Mouse (Mus musculus) kidney, adult 2 months (tissue): ENCODE data around the gene 1700001C19Rik. TPM values are rescaled to one million over a fixed set of nuclear protein-coding genes. Genes with fewer than 3 reads are reported as not detected.

ENCODE experiments used
- DNase-seq: peaks from one replicate; pipeline ENCODE4 v3.0.0; 2021
- H3K27ac ChIP-seq: fragments of 200-500 bp; 2 replicates; pipeline ENCODE4 v1.5.1; 2012; ENCODE audit warnings: low read depth, low read length, control low read depth, inconsistent platforms; ENCODE audit not compliant: insufficient read depth
- H3K27me3 ChIP-seq: fragments of 200-500 bp; replicated peaks from 2 replicates; pipeline ENCODE4 v1.6.1; 2012; ENCODE audit warnings: mild to moderate bottlenecking, moderate library complexity, low read length, inconsistent platforms; ENCODE audit not compliant: control insufficient read depth, insufficient read depth
- H3K36me3 ChIP-seq: fragments of 200-500 bp; 2 replicates; pipeline ENCODE4 v1.6.1; 2012; ENCODE audit warnings: mild to moderate bottlenecking, moderate library complexity, low read length, inconsistent platforms; ENCODE audit not compliant: control insufficient read depth, insufficient read depth
- H3K4me1 ChIP-seq: fragments of 200-500 bp; 2 replicates; pipeline ENCODE4 v1.6.1; 2011; ENCODE audit warnings: low read length; ENCODE audit not compliant: control insufficient read depth, insufficient read depth
- H3K4me3 ChIP-seq: fragments of 200-500 bp; 2 replicates; pipeline ENCODE4 v1.5.1; 2011; ENCODE audit warnings: mild to moderate bottlenecking, low read depth, low read length, control low read depth; ENCODE audit not compliant: insufficient read depth
- CTCF ChIP-seq: fragments of 200-500 bp; conservative IDR thresholded peaks from 2 replicates; pipeline ENCODE4 v1.5.1; 2011; ENCODE audit warnings: low read depth, mild to moderate bottlenecking, control low read depth, low read length, moderate library complexity, mixed read lengths; ENCODE audit not compliant: insufficient read depth, insufficient read length
- POLR2A ChIP-seq: fragments of 200-500 bp; IDR thresholded peaks from one replicate; pipeline ENCODE4 v1.6.1; 2011; ENCODE audit warnings: low read depth, low read length, control low read depth
- WGBS: fragments of 180-500 bp; shearing (Covaris S2); methylation state at CpG from one replicate; pipeline ENCODE4 v1.1.7; 2018; 5-methylcytosine and 5-hydroxymethylcytosine counted together
- polyA plus RNA-seq: library from polyadenylated mRNA; depleted of rRNA; stranded (reverse); fragments of >200 nt; gene quantifications from 2 replicates; pipeline ENCODE4 v1.2.3, GENCODE M21; 2012

1700001C19Rik gene
- polyA plus RNA-seq, 1 experiment, result 0.09 TPM

DNA sequence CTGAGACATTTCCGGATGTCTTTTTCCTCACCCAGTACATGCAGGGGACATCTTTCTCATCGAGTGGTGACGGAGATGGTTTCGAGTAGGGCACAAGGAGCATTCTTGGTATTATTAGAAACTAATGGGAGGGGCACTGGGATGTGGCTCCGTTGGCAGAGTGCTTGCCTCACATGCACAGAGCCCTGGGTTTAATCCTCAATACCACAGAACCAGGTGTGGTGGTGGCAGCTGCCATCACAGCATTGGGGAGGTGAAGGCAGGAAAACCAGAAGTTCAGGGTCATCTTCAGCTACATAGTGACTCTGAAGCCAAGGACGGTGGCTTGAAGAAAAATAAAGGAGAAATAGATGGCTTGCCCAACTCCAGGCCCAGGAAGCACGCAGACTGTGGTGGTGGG lies 25.0 kb upstream of the 1700001C19Rik start:
- H3K27ac ChIP-seq, result no peak overlapping the region
- H3K27me3 ChIP-seq, result no peaks in the 10 kb centered on the region
- no peak for DNase-seq
- H3K36me3 ChIP-seq, result no peaks in the 10 kb centered on the region
- H3K4me3 ChIP-seq, result no peak overlapping the region
- H3K4me1 ChIP-seq, result peaks cover 8% of the 10 kb centered on the region; the same call in 1 of the 2 replicates
- TF ChIP-seq POLR2A (no peak), CTCF (no peak)
- WGBS, result 77% methylated on average over 7 of the region's 7 CpGs

DNA sequence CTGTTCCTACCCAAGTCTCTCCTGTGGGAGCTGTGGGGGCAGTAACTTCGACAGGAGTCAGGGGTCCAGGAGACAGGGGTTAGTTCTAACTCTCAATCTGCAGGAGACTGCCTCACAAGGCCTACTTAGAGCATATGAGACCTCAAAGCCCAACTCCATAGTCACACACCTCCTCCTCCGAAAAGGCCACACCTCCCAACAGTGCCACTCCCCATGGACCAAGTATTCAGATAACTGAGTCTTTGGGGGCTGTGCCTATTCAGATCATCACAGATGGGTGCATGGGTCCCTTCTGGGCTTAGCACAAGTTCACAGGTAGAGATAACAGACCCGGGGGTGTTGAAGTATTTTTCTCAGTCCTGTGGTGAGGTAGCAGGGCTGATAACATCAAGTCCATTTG lies 24.5 kb upstream of the 1700001C19Rik start:
- Histone ChIP-seq H3K27me3 (no peaks in the 10 kb centered on the region), H3K27ac (no peak overlapping the region), H3K4me3 (no peak overlapping the region), H3K36me3 (no peaks in the 10 kb centered on the region), H3K4me1 (peaks cover 8% of the 10 kb centered on the region; the same call in 1 of the 2 replicates)
- TF ChIP-seq POLR2A (no peak), CTCF (no peak)
- WGBS, result 70% methylated on average over 3 of the region's 3 CpGs
- DNase-seq, result no peak

DNA sequence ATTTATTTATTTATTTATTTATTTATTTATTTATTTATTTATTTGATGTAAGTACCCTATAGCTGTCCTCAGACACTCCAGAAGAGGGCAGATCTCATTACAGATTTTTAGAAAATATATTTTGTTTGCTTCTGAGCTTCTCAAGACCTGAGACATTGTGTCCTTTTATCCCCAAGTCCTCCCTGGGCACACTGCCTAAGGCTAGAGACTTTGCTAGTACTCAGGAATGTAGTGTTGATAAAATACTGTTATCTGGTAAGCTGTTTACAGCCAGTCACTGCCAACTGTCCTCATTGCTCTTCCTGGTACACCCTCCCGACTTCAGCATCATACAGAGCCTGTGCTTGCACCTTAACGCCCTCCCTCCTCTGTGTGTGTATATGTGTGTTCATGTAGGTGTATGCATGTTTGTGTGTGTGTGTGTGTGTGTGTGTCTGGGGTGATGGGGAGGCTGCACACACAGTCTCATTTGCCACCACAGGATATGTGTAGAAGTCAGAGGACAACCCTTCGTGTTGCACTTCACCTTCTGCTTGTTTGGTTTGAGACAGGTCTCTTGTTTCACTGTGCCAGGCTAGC lies 22.3 kb upstream of the 1700001C19Rik start:
- no peak overlapping the region for H3K4me3 ChIP-seq
- H3K27me3 ChIP-seq, result no peaks in the 10 kb centered on the region
- 61% methylated on average over 3 of the region's 3 CpGs for WGBS
- TF ChIP-seq CTCF, result no peak
- no peak for TF ChIP-seq POLR2A
- H3K4me1 ChIP-seq, result peaks cover 8% of the 10 kb centered on the region; the same call in 1 of the 2 replicates
- H3K36me3 ChIP-seq, result no peaks in the 10 kb centered on the region
- no peak overlapping the region for H3K27ac ChIP-seq
- DNase-seq, result no peak

DNA sequence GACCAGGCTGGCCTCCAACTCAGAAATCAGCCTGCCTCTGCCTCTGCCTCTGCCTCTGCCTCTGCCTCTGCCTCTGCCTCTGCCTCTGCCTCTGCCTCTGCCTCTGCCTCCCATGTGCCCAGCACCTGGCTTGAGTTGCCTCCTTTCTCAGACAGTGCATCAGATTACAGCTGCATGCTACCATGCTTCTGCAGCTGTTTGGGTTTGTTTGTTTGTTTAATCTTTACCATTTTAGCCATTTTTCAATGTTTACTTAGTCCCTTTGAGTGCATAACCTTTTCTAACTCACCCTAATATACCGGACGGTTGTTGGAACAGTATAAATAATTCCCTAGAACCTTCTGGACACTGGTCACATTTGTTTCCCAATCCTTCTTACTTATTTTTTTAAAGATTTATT lies 21.8 kb upstream of the 1700001C19Rik start:
- H3K36me3 ChIP-seq, result no peaks in the 10 kb centered on the region
- H3K4me1 ChIP-seq, result peaks cover 3% of the 10 kb centered on the region; the same call in 1 of the 2 replicates
- H3K27me3 ChIP-seq, result no peaks in the 10 kb centered on the region
- H3K27ac ChIP-seq, result no peak overlapping the region
- WGBS, result 78% methylated on average over 2 of the region's 2 CpGs
- TF ChIP-seq POLR2A (no peak), CTCF (no peak)
- no peak overlapping the region for H3K4me3 ChIP-seq
- no peak for DNase-seq

DNA sequence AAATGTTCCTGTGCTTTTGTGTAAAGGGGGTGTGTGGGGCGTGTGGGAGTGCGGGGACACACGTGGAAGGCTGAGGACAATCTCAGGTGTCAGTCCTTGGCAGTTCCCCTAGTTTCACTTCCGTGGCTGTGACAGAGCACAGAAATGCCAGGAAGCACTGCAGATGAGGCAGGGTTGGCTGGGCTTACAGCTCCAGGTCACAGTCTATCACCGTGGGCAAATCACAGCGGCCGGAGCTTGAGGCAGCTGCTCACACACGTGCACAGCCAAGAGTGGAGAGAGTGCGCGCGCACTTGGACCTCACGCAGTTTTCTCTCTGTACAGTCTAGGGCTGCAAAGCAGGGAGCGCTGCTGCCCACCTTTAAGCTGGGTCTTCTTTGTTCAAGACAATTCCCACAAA lies 21.1 kb upstream of the 1700001C19Rik start:
- Histone ChIP-seq H3K27ac (no peak overlapping the region), H3K36me3 (no peaks in the 10 kb centered on the region), H3K4me1 (peaks cover 3% of the 10 kb centered on the region; the same call in 1 of the 2 replicates), H3K27me3 (no peaks in the 10 kb centered on the region), H3K4me3 (no peak overlapping the region)
- TF ChIP-seq POLR2A (no peak), CTCF (no peak)
- no peak for DNase-seq
- WGBS, result 52% methylated on average over 13 of the region's 13 CpGs

DNA sequence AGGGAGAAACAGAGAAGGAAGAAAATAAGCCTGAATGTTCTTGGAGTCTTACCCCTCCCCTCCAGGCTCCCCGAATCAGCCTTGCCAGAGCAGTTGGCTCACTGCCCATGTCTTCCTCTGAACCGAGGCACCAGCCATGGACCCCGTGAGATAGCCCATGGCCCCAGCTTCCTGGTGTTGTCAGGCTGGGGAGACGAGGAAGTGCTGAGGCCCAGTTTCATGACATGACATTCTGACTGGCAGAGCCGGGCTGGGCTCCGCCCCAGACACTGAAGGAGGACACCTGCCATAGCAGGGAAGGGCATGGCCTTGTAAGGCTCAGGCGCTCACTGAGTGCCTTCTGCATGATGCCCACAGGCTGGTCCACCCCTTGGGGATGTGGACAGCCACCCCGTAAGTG lies 17.5 kb upstream of the 1700001C19Rik start:
- Histone ChIP-seq H3K27ac (no peak overlapping the region), H3K4me3 (no peak overlapping the region), H3K27me3 (no peaks in the 10 kb centered on the region), H3K4me1 (peaks cover 13% of the 10 kb centered on the region), H3K36me3 (no peaks in the 10 kb centered on the region)
- WGBS, result 29% methylated on average over 8 of the region's 8 CpGs
- no peak for TF ChIP-seq CTCF
- no peak for TF ChIP-seq POLR2A
- peak; percentile 49 for DNase-seq

DNA sequence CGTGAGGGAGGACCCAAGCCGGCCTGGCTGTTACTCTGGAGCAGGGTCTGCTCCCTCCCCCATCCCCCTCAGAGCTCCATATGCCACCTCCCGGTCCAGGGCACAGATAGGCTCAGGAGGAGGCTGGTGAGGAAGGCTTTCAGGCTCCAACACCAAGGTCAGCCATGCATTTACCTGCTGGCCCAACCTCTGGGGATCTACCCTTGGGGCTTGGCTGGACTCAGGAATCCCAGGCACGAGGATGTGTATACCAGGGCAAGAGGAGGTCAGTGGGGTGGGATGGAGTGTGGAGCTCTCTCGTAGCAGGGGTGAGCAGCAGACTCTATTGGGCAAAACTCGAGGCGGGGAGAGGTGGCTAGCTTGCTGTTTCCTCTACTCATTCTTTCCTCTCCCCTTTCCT lies 15.7 kb upstream of the 1700001C19Rik start:
- Histone ChIP-seq H3K4me3 (no peak overlapping the region), H3K36me3 (no peaks in the 10 kb centered on the region), H3K4me1 (peaks cover 25% of the 10 kb centered on the region), H3K27ac (peak overlapping the region; percentile 74), H3K27me3 (no peaks in the 10 kb centered on the region)
- WGBS, result 45% methylated on average over 7 of the region's 7 CpGs
- peak; percentile 71 for DNase-seq
- TF ChIP-seq CTCF (no peak), POLR2A (no peak)
